Mouse (Mus musculus) lung, adult 2 months (tissue): ENCODE results near the gene Fgf22. TPM values are rescaled to one million over a fixed set of nuclear protein-coding genes. Genes with fewer than 3 reads are reported as not detected.

Experiments used
- DNase-seq: peaks from one replicate; pipeline ENCODE4 v3.0.0; 2022
- H3K4me1 ChIP-seq: fragments of 200-500 bp; 2 replicates; pipeline ENCODE4 v1.6.1; 2011; ENCODE audit warnings: low read length; ENCODE audit not compliant: control insufficient read depth, insufficient read depth
- H3K4me3 ChIP-seq: fragments of 200-500 bp; replicated peaks from 2 replicates; pipeline ENCODE3; 2011; ENCODE audit warnings: low read depth, mild to moderate bottlenecking, control low read depth, low read length; ENCODE audit errors: extremely low read depth
- CTCF ChIP-seq: fragments of 200-500 bp; IDR thresholded peaks from 2 replicates; pipeline ENCODE4 v1.5.1; 2011; ENCODE audit warnings: mild to moderate bottlenecking, low read length, control low read depth; ENCODE audit not compliant: insufficient read depth
- POLR2A ChIP-seq: fragments of 200-500 bp; IDR thresholded peaks from 2 replicates; pipeline ENCODE4 v1.6.1; 2011; ENCODE audit warnings: low read depth, mild to moderate bottlenecking, control low read depth, low read length, borderline replicate concordance; ENCODE audit errors: extremely low read depth
- WGBS: fragments of 180-500 bp; shearing (Covaris S2); methylation state at CpG from one replicate; pipeline ENCODE4 v1.1.7; 2018; 5-methylcytosine and 5-hydroxymethylcytosine counted together
- polyA plus RNA-seq: library from polyadenylated mRNA; depleted of rRNA; stranded (reverse); fragments of >200 nt; gene quantifications from 2 replicates; pipeline ENCODE4 v1.2.3, GENCODE M21; 2012

Gene Fgf22
- polyA plus RNA-seq, 1 experiment = 1.0 TPM

GRCm38 (mm10) chr10:79713163-79713562 lies 41.7 kb upstream of the Fgf22 start:
- WGBS = 30% methylated on average over 1 of the region's 1 CpGs
- Histone ChIP-seq H3K4me3 (no peak overlapping the region), H3K4me1 (peaks cover 2% of the 10 kb centered on the region)
- TF ChIP-seq CTCF (no peak), POLR2A (peak; percentile 15; the same call in 1 of the 2 replicates)
- DNase-seq = no peak

- 60% methylated on average over 4 of the region's 4 CpGs for WGBS
- no peak for DNase-seq
- Histone ChIP-seq H3K4me1 (no peaks in the 10 kb centered on the region; the same call in 1 of the 2 replicates), H3K4me3 (no peak overlapping the region)
- TF ChIP-seq POLR2A = no peak
- TF ChIP-seq CTCF = no peak
These were observed 39.9 kb upstream of the Fgf22 start for GRCm38 (mm10) chr10:79714996-79715395.

GRCm38 (mm10) chr10:79716254-79716987 lies 38.5 kb upstream of the Fgf22 start, which contains the start of gene Hcn2:
Gene Hcn2, plus strand, starts transcription at chr10:79716634.
- TF ChIP-seq POLR2A = no peak
- TF ChIP-seq CTCF = no peak
- no peaks in the 10 kb centered on the region; the same call in 1 of the 2 replicates for H3K4me1 ChIP-seq
- WGBS = 4% methylated on average over 87 of the region's 91 CpGs
- peak within 1 kb of the TSS; percentile 6 for H3K4me3 ChIP-seq
- DNase-seq = no peak

- TF ChIP-seq POLR2A = no peak
- no peak for TF ChIP-seq CTCF
- peak overlapping the region; percentile 6 for H3K4me3 ChIP-seq
- peak; percentile 30 for DNase-seq
- WGBS = 1% methylated on average over 43 of the region's 44 CpGs
- H3K4me1 ChIP-seq = no peaks in the 10 kb centered on the region; the same call in 1 of the 2 replicates
These were observed 37.9 kb upstream of the Fgf22 start for GRCm38 (mm10) chr10:79716988-79717355.

GRCm38 (mm10) chr10:79717640-79718357 lies 37.1 kb upstream of the Fgf22 start:
- H3K4me1 ChIP-seq = no peaks in the 10 kb centered on the region
- peak; percentile 61 for DNase-seq
- TF ChIP-seq CTCF (no peak), POLR2A (no peak)
- WGBS = 5% methylated on average over 43 of the region's 43 CpGs
- no peak overlapping the region for H3K4me3 ChIP-seq

- Histone ChIP-seq H3K4me3 (no peak overlapping the region), H3K4me1 (no peaks in the 10 kb centered on the region)
- WGBS = 49% methylated on average over 5 of the region's 5 CpGs
- TF ChIP-seq CTCF (no peak), POLR2A (no peak)
- DNase-seq = no peak
These were observed 33.8 kb upstream of the Fgf22 start for GRCm38 (mm10) chr10:79721089-79721488.

- 63% methylated on average over 6 of the region's 6 CpGs for WGBS
- TF ChIP-seq POLR2A (no peak), CTCF (no peak)
- DNase-seq = no peak
These were observed 31.8 kb upstream of the Fgf22 start for GRCm38 (mm10) chr10:79723047-79723446.

GRCm38 (mm10) chr10:79723692-79724091 lies 31.2 kb upstream of the Fgf22 start:
- DNase-seq = no peak
- no peak for TF ChIP-seq CTCF
- no peak for TF ChIP-seq POLR2A
- H3K4me3 ChIP-seq = no peak overlapping the region
- WGBS = 70% methylated on average over 7 of the region's 7 CpGs
- peaks cover 1% of the 10 kb centered on the region; the same call in 1 of the 2 replicates for H3K4me1 ChIP-seq

More at GRCm38 (mm10) chr10:79723047-79723446, 31.8 kb upstream of the Fgf22 start:
- H3K4me1 ChIP-seq = no peaks in the 10 kb centered on the region
- H3K4me3 ChIP-seq = no peak overlapping the region

- DNase-seq = peak; percentile 60
- TF ChIP-seq POLR2A (no peak), CTCF (peak; percentile 64)
- Histone ChIP-seq H3K4me3 (no peak overlapping the region), H3K4me1 (peaks cover 5% of the 10 kb centered on the region; the same call in 1 of the 2 replicates)
- 41% methylated on average over 11 of the region's 11 CpGs for WGBS
These were observed 28.8 kb upstream of the Fgf22 start for GRCm38 (mm10) chr10:79726090-79726489.
